Mouse (Mus musculus) lung, embryonic 15.5 days (tissue): ENCODE data around the gene Hk1. TPM values are rescaled to one million over a fixed set of nuclear protein-coding genes. Genes with fewer than 3 reads are reported as not detected.
A peak's percentile ranks its signal among the peaks of the same experiment; 100 is the strongest.

Source experiments
- ATAC-seq: fragments of 200-750 bp; cut with Nextera tagmentation; 2 replicates; pipeline ENCODE4 v1.8.0; 2017; ENCODE audit warnings: moderate number of reproducible peaks, borderline replicate concordance; ENCODE audit not compliant: low FRiP score, low TSS enrichment; ENCODE audit errors: extremely low read depth
- H3K27ac ChIP-seq: fragments of 300-500 bp; sonication (generic); 2 replicates; pipeline ENCODE4 v1.5.1; 2015; ENCODE audit warnings: moderate library complexity, mild to moderate bottlenecking, inconsistent platforms
- H3K27me3 ChIP-seq: fragments of 300-500 bp; sonication (generic); 2 replicates; pipeline ENCODE4 v1.6.1; 2015; ENCODE audit warnings: inconsistent platforms
- H3K36me3 ChIP-seq: fragments of 300-500 bp; sonication (generic); 2 replicates; pipeline ENCODE4 v1.6.1; 2015; ENCODE audit warnings: inconsistent platforms
- H3K4me1 ChIP-seq: fragments of 300-500 bp; sonication (generic); 2 replicates; pipeline ENCODE4 v1.6.1; 2015; ENCODE audit warnings: inconsistent platforms
- H3K4me2 ChIP-seq: fragments of 300-500 bp; sonication (generic); 2 replicates; pipeline ENCODE4 v1.6.1; 2015; ENCODE audit warnings: inconsistent platforms, mild to moderate bottlenecking, moderate library complexity
- H3K4me3 ChIP-seq: fragments of 300-500 bp; sonication (generic); 2 replicates; pipeline ENCODE4 v1.5.1; 2015; ENCODE audit warnings: mild to moderate bottlenecking, inconsistent platforms
- H3K9ac ChIP-seq: fragments of 300-500 bp; sonication (generic); 2 replicates; pipeline ENCODE4 v1.6.1; 2015; ENCODE audit warnings: inconsistent platforms
- H3K9me3 ChIP-seq: fragments of 300-500 bp; sonication (generic); 2 replicates; pipeline ENCODE4 v1.6.1; 2016; ENCODE audit warnings: inconsistent platforms
- WGBS: fragments of 180-500 bp; shearing (Covaris S2); methylation state at CpG from one replicate; pipeline ENCODE4 v1.1.7; 2015; 5-methylcytosine and 5-hydroxymethylcytosine counted together
- polyA plus RNA-seq: library from polyadenylated mRNA; unstranded; fragments of >200 nt; fragmentation: Nextera tagmentation; extraction: Ambion mirVana; gene quantifications from 2 replicates; pipeline ENCODE4 v1.2.1, GENCODE M21; 2015

Hk1 gene
- polyA plus RNA-seq, result 35.1 and 39.9 TPM in 2 replicates

DNA sequence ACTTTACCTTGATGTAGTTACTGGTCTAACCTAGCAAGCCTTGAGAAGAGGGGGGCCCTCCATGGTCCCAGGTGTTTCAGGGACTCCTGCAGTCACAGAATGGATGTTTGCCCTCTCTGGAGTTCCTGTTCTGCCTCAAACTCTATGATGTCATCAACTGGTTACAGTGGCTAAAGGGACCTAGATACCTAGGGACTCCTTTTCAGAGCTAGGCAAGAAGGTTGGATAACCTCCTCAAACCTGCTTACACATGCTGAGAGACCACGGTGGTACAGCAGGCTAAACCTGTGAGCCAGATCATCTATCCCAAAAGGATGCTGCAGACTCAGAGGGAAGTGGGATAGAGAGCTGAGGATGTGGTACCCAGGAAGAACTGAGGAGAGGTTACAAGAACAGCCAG, at the start of gene Hk1:
TSS of gene Hk1 (minus strand) at position 101 of the 400 bp plus-strand sequence.
- no peak within 1 kb of the TSS for H3K4me3 ChIP-seq
- no peaks in the 10 kb centered on the region for H3K27me3 ChIP-seq
- no peaks in the 10 kb centered on the region for H3K4me1 ChIP-seq
- no peak within 1 kb of the TSS for H3K4me2 ChIP-seq
- no peak within 1 kb of the TSS for H3K9ac ChIP-seq
- 81% methylated on average over 1 of the region's 1 CpGs for WGBS
- ATAC-seq, result no peak
- H3K9me3 ChIP-seq, result no peaks in the 10 kb centered on the region
- no peaks in the 10 kb centered on the region for H3K36me3 ChIP-seq
- no peak within 1 kb of the TSS for H3K27ac ChIP-seq

DNA sequence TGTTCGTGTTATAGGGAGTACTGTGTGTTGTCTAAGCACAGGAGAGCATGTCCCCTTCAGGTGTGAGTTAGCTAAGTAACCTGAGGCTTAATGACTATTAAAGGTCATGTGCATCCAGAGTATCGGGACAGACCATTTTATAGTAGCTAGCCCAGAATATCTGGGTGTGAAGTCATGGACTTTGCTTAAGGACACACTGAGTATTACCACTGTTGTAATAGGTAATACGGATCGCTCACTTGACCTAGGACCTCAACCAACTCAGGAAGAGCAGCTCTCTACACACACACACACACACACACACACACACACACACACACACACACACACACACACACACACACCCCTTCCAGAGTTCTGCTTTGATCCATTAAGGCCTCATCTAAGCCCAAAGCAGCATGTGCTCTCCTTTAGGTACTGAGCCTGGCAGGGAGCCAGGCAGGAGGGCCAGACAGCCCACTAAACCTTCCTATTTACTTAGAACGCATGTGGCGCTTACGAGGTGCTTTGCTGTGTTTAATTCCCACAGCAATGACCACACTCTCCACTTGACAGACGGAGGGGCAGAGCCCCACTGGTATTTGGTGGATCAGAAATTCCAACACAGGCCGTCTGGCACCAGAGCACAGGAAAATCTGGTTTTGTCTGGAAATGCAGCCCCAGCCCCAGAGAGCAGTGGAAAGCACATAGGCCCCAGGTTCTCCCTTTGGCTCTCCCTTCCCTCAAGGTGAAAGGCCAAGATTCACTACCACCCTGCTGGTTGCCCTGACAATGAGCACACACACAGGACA, 45.6 kb upstream of the Hk1 start:
- Histone ChIP-seq H3K4me3 (no peak overlapping the region), H3K4me2 (no peak overlapping the region), H3K4me1 (peaks cover 6% of the 10 kb centered on the region; the same call in 1 of the 2 replicates), H3K27me3 (no peaks in the 10 kb centered on the region), H3K9me3 (no peaks in the 10 kb centered on the region), H3K36me3 (peaks cover 26% of the 10 kb centered on the region), H3K9ac (no peak overlapping the region), H3K27ac (peak overlapping the region; percentile 78)
- 27% methylated on average over 9 of the region's 9 CpGs for WGBS
- peak; percentile 52 for ATAC-seq

DNA sequence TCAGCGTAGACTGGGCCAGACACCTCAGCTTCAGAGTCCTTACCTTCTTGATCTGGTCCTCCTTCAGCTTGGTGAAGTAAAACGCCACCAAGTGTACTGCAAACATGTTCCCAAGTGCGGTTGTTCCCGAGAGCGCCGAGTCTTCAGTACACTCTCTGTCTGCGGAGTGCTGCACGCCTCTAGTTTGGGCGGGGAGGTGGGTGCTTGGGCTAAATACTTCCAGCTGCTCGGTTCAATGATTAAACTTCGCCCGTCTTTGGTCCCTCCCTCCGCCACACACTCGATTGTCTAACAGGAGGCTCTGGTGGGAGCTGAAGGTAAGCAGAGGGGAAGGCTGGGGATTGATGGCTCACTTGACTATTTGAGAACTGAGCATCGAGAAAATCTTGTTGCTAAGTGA, 42.5 kb upstream of the Hk1 start, which contains the start of gene Hkdc1:
TSS of gene Hkdc1 (minus strand) at position 237 of the 400 bp plus-strand sequence.
- no peak within 1 kb of the TSS for H3K4me3 ChIP-seq
- no peak within 1 kb of the TSS for H3K9ac ChIP-seq
- no peaks in the 10 kb centered on the region for H3K9me3 ChIP-seq
- H3K27ac ChIP-seq, result peak within 1 kb of the TSS; percentile 77
- no peaks in the 10 kb centered on the region for H3K27me3 ChIP-seq
- H3K36me3 ChIP-seq, result no peaks in the 10 kb centered on the region
- peaks cover 6% of the 10 kb centered on the region; the same call in 1 of the 2 replicates for H3K4me1 ChIP-seq
- 0 out of 2 replicates have a peak within 1 kb of the TSS, but pooled peaks have one; percentile 13 for H3K4me2 ChIP-seq
- WGBS, result 41% methylated on average over 15 of the region's 15 CpGs
- ATAC-seq, result peak; percentile 72

- Histone ChIP-seq H3K9ac (no peak overlapping the region), H3K27ac (peak overlapping the region; percentile 57), H3K4me2 (no peak overlapping the region), H3K27me3 (no peaks in the 10 kb centered on the region), H3K36me3 (no peaks in the 10 kb centered on the region), H3K4me3 (no peak overlapping the region), H3K9me3 (no peaks in the 10 kb centered on the region), H3K4me1 (peaks cover 6% of the 10 kb centered on the region; the same call in 1 of the 2 replicates)
- no peak for ATAC-seq
- 59% methylated on average over 3 of the region's 3 CpGs for WGBS
Measured at GRCm38 (mm10) chr10:62421127-62421526, 41.4 kb upstream of the Hk1 start.

- Histone ChIP-seq H3K27ac (peak overlapping the region; percentile 57), H3K36me3 (no peaks in the 10 kb centered on the region), H3K4me3 (no peak overlapping the region), H3K9me3 (no peaks in the 10 kb centered on the region), H3K4me1 (peaks cover 6% of the 10 kb centered on the region; the same call in 1 of the 2 replicates), H3K27me3 (no peaks in the 10 kb centered on the region), H3K9ac (no peak overlapping the region), H3K4me2 (no peak overlapping the region)
- 45% methylated on average over 6 of the region's 6 CpGs for WGBS
- no peak for ATAC-seq
Measured at GRCm38 (mm10) chr10:62420399-62420798, 40.7 kb upstream of the Hk1 start.

DNA sequence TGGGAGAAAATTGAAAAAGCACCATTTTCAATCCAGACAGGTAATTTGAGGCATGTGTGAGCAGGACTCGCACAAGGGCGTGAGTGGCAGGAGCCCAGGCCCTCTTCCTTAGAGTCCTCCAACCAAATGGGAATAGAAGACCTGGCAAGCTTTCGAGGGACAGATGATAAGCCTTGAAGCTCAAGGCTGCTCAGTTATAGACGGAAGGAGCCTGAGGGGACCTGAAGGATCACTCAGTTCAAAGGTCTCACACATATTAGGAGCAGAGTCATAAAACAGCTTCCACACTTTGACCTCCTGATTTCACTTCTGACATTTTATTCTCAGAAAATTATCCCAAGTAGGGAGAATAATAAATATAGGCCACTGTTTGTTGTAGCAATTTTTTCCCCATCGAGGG, 39.7 kb upstream of the Hk1 start:
- H3K4me3 ChIP-seq, result no peak overlapping the region
- H3K4me1 ChIP-seq, result peaks cover 6% of the 10 kb centered on the region; the same call in 1 of the 2 replicates
- H3K4me2 ChIP-seq, result no peak overlapping the region
- no peak overlapping the region for H3K9ac ChIP-seq
- no peaks in the 10 kb centered on the region for H3K27me3 ChIP-seq
- no peak overlapping the region for H3K27ac ChIP-seq
- no peak for ATAC-seq
- no peaks in the 10 kb centered on the region for H3K36me3 ChIP-seq
- WGBS, result 69% methylated on average over 5 of the region's 5 CpGs
- no peaks in the 10 kb centered on the region for H3K9me3 ChIP-seq

DNA sequence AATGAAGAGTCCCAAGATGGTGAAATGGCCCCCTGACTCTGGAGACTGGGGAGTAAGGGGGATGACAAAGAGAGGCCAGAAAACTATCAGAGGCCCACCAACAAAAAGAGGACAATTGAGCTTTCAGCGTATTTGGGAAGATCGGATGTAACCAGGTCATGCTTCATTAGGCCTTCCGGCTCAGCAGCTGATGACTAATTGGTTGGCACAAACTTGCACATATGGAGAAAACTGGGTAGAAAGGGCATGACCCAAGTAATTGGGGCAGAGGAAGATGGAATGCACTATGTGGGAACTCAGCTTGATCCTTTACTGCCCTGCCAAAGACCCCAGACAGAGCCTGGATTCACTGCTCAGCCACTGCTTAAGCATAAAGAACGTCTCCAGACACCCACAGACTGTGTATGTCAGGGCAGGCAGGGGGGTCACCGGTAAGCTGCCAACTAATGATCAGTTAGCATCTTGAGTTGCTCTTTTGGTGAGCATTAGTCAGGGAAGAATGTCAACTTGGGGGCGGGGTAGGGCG, 39.2 kb upstream of the Hk1 start:
- ATAC-seq, result no peak
- Histone ChIP-seq H3K9ac (no peak overlapping the region), H3K27ac (no peak overlapping the region), H3K4me1 (peaks cover 4% of the 10 kb centered on the region), H3K4me2 (no peak overlapping the region), H3K36me3 (no peaks in the 10 kb centered on the region), H3K9me3 (no peaks in the 10 kb centered on the region), H3K27me3 (no peaks in the 10 kb centered on the region), H3K4me3 (no peak overlapping the region)
- 76% methylated on average over 7 of the region's 7 CpGs for WGBS

DNA sequence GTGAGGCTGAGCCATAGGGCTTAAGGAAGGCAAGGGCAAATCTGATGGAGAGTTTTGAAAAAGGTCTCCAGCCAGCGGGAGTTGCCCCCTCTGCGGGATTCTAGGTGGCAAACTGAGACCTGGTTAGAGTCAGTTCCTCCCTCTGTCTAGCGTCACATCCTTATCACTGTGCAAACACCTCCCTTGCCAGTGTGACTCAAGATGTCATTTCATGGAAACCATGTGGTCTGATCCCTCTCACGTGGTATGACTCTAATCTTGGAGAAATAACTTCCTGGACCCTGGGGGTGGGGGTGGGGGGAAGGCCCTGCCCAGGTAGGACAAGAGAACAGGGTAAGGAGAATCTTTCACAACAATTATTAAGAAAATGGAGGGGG, 33.9 kb upstream of the Hk1 start:
- Histone ChIP-seq H3K9me3 (no peaks in the 10 kb centered on the region), H3K4me3 (no peak overlapping the region), H3K4me2 (no peak overlapping the region; the same call in 1 of the 2 replicates), H3K9ac (no peak overlapping the region), H3K4me1 (peaks cover 7% of the 10 kb centered on the region; the same call in 1 of the 2 replicates), H3K27ac (peak overlapping the region; percentile 94), H3K27me3 (no peaks in the 10 kb centered on the region), H3K36me3 (no peaks in the 10 kb centered on the region)
- ATAC-seq, result peak; percentile 50; the same call in 1 of the 2 replicates
- 9% methylated on average over 4 of the region's 4 CpGs for WGBS

DNA sequence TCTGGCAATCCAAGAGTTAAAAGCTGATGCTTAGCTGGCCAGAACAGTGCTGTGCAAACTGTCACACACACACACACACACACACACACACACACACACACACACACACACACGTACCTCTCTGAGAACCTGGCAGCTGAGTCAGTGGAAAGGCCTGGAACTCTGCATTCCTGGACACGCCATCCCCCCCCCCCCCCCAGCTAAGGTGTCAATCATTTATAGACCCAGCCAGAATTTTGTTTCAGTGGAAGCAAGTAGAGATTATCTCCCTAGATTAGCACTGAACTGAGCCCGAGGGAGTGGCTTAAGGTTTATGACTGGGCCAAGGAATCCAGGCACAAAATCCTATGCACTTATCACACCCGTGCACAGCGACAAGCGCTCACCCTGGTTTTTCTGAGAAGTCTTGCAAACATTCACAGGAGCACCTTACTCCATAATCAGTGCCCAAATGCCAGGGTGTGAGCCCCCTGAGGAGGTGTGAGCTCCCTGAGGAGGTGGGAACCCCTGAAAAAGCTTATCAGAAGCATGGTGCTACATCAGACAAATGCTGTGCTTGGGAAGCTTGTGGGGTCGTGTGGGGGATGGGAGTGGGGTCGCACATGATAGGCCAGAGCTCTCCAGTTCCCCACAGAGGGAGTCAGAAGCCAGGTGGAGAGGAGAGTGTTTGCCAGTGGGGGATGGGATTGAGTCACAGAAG, 33.3 kb upstream of the Hk1 start:
- H3K4me2 ChIP-seq, result peak overlapping the region; percentile 6; the same call in 1 of the 2 replicates

DNA sequence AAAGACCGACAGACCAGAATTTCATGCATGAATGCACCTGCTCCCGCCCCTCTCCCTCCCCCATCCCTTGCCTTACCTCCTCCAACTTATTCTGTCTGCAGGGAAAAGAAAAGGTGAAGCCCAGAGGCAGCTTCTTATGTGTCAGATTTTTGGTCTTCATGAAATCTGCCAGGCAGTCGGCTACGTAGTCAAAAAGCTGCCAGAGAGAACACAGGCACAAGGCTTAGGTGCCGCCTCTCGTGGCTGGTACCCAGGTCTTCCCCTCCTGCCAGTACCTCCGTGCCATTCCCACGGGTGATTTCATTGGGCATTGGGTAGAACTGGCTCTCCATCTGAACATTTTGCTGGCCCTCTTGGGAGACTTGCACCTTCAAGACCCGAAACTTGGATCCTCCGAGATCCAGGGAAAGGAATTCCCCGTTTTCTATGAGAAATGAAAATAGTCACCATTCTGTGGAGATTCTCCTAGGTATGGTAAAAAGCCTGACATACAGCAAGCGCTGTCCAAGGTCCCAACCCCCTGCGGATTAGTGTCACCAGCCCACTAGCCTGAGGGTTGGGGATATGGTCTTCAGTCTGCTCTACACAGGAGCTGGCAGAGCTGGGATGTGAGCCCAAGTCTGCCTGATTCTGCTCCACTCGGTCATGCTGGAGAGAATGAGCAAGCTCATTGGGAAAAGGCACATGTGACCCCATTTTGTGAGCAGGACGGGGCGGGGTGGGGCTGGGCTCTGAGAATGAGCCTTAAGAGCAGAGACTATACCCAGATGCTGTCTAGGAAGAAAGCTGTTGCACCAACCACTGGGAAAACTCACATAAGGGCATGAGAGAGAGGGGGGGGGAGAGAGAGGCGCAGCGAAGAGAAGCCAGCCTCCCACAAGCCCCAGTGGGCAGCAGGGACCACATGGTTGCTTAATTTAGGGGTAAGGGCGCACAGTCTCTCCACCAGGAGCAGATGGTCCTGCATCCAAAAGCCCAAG, 32.0 kb upstream of the Hk1 start:
- H3K9me3 ChIP-seq, result no peaks in the 10 kb centered on the region
- WGBS, result 64% methylated on average over 19 of the region's 19 CpGs
- H3K9ac ChIP-seq, result no peak overlapping the region
- no peaks in the 10 kb centered on the region for H3K27me3 ChIP-seq
- H3K4me3 ChIP-seq, result no peak overlapping the region
- H3K36me3 ChIP-seq, result no peaks in the 10 kb centered on the region
- no peak overlapping the region for H3K4me2 ChIP-seq
- peaks cover 7% of the 10 kb centered on the region; the same call in 1 of the 2 replicates for H3K4me1 ChIP-seq
- ATAC-seq, result no peak
- 0 out of 2 replicates have a peak overlapping the region, but pooled peaks have one; percentile 94 for H3K27ac ChIP-seq

More for the DNA sequence above, 33.3 kb upstream of the Hk1 start:
- Histone ChIP-seq H3K4me1 (peaks cover 7% of the 10 kb centered on the region; the same call in 1 of the 2 replicates), H3K36me3 (no peaks in the 10 kb centered on the region), H3K27ac (peak overlapping the region; percentile 94), H3K9me3 (no peaks in the 10 kb centered on the region), H3K27me3 (no peaks in the 10 kb centered on the region), H3K9ac (no peak overlapping the region), H3K4me3 (no peak overlapping the region)
- peak; percentile 67 for ATAC-seq
- 6% methylated on average over 8 of the region's 8 CpGs for WGBS

DNA sequence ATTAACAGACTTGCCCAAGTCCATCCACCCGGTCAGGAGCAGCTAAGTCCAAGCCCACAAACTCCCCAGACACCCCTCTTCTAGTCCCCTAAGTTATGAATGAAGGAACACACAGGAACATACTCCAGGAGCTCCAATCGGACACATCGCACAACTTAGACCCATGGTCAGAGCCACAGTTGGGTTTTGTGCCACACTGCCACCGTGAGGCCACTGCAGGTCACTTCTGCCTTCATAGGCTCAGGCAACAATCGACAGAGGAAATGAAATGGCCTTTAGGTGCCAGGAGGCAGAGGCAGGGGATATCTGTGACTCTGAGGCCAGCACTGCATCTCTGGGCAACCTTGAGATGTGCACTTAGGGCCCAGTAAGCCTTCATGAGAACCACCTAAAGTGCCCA, 31.2 kb upstream of the Hk1 start:
- H3K27ac ChIP-seq, result no peak overlapping the region
- no peak overlapping the region for H3K9ac ChIP-seq
- no peaks in the 10 kb centered on the region for H3K36me3 ChIP-seq
- no peak for ATAC-seq
- peaks cover 7% of the 10 kb centered on the region; the same call in 1 of the 2 replicates for H3K4me1 ChIP-seq
- no peaks in the 10 kb centered on the region for H3K27me3 ChIP-seq
- WGBS, result 10% methylated on average over 5 of the region's 5 CpGs
- H3K4me3 ChIP-seq, result no peak overlapping the region
- no peak overlapping the region for H3K4me2 ChIP-seq
- H3K9me3 ChIP-seq, result no peaks in the 10 kb centered on the region
